In genomic region chr13:37944306-37944705, GRCm38 (mm10) we compare ENCODE assay signal across 8 mouse cellular contexts. TPM values are rescaled to one million over a fixed set of nuclear protein-coding genes. Genes with fewer than 3 reads are reported as not detected.
DNase-seq lines count a peak whose midpoint lies in the region; ATAC-seq and TF ChIP-seq lines count a peak whose summit lies in the region.

No protein-coding gene starts in this region.

- no peaks in the 10 kb centered on the region for H3K27me3 ChIP-seq in liver, embryonic 14.5 days (ENCODE audit: control insufficient read depth, insufficient read depth, low read length)

- no peak for TF ChIP-seq EP300 in liver, embryonic 14.5 days (IDR thresholded peaks at IDR 0.05; ENCODE audit: low read depth)

- no peaks in the 10 kb centered on the region for H3K9me3 ChIP-seq in liver, embryonic 14.5 days (ENCODE audit: control insufficient read depth, low read length)

- H3K4me2 ChIP-seq in liver, embryonic 14.5 days (ENCODE audit: low read depth): no peak overlapping the region

- peak; percentile 60 for TF ChIP-seq CTCF in liver, embryonic 14.5 days (IDR thresholded peaks at IDR 0.05; ENCODE audit: low read depth)

- no peak overlapping the region for H3K4me3 ChIP-seq in liver, embryonic 14.5 days (ENCODE audit: insufficient read depth in 1 of 2, low read depth in 2 of 2, low read length in 2 of 2)

- ATAC-seq in liver, embryonic 14.5 days (ENCODE audit: insufficient read depth): no peak

- intact Hi-C loops in left cerebral cortex, postnatal 36 days (cut with DNase I): loop anchor here (1.0 kb wide), 1 partner anchor 491 kb away; no protein-coding TSS in a partner anchor

- no peak overlapping the region for H3K9ac ChIP-seq in liver, embryonic 14.5 days (replicated peaks)

- 74% methylated on average over 1 of the region's 1 CpGs for WGBS in liver, embryonic 14.5 days (ENCODE audit: insufficient replicate concordance)

- H3K36me3 ChIP-seq in liver, embryonic 14.5 days (replicated peaks; ENCODE audit: control insufficient read depth, insufficient read depth, low read depth): peaks cover 9% of the 10 kb centered on the region

- no peak overlapping the region for H3K27ac ChIP-seq in liver, embryonic 14.5 days

- H3K4me1 ChIP-seq in liver, embryonic 14.5 days (replicated peaks; ENCODE audit: control insufficient read depth in 2 of 2, insufficient read depth in 2 of 2, low read length in 1 of 2): peaks cover 0 to 20% of the 10 kb centered on the region in 2 experiments; a peak in 2 of 4 replicates

- DNase-seq in adrenal gland, postnatal 10 days: peak; percentile 50
- DNase-seq in adrenal gland, adult 2 months: no peak
- no peak for DNase-seq in liver, embryonic 14.5 days (ENCODE audit: low read depth in 3 of 3, low spot score in 3 of 3)
- no peak for DNase-seq in liver
- peak; percentile 51 for DNase-seq in forelimb bud, embryonic 11.5 days (ENCODE audit: low read depth, low spot score)
- peak; percentile 84 for DNase-seq in retina, embryonic 14.5 days (ENCODE audit: low spot score)
- DNase-seq in cerebellum, adult 9-11 months: no peak
- no peak for DNase-seq in left cerebral cortex, postnatal 36 days (ENCODE audit: low spot score in 2 of 2)

RNA-seq across cellular contexts. Expression of gene Ssr1, which starts 49.7 kb away (rescaled TPM):
- total RNA-seq in adrenal gland, postnatal 10 days (2021): 100 to 1,000 TPM; 117 to 134 TPM
- 100 to 1,000 TPM; 138 to 209 TPM for total RNA-seq in adrenal gland, adult 2 months (2021)
- 3.9 and 5.6 TPM in 2 replicates for polyA plus RNA-seq in adrenal gland, adult 2 months (2012; rRNA removed)
- 7.5 and 17.0 TPM in 2 replicates for polyA plus RNA-seq in liver, embryonic 14.5 days (2012; rRNA removed)
- 71.9 and 74.3 TPM in 2 replicates for polyA plus RNA-seq in liver, embryonic 14.5 days (2014; fragmentation: Nextera tagmentation; extraction: Ambion mirVana)
- 10 to 100 TPM; 79.5 to 88.5 TPM for total RNA-seq in left cerebral cortex, postnatal 36 days (2021)

Comparison
In these comparisons a context has a peak if more than half of its experiments do, and no peak if none do; other contexts are left out.
1. DNase-seq: peak in adrenal gland, postnatal 10 days (single experiment), forelimb bud, embryonic 11.5 days (single experiment) and retina, embryonic 14.5 days (single experiment); none in adrenal gland, adult 2 months (single experiment), liver, embryonic 14.5 days (0 of 3), liver (single experiment), cerebellum, adult 9-11 months (single experiment) and left cerebral cortex, postnatal 36 days (0 of 2).